Mouse (Mus musculus): ENCODE data around the gene Cldn34b1.
"Not testable (repeated sequence)": the region's sequence is repeated elsewhere in the genome, so short reads cannot be mapped to it uniquely, and the experiment has no call there.

Gene Cldn34b1

GRCm38 (mm10) chrX:154890167-154890566 is at the start of gene Cldn34b1:
Gene Cldn34b1 (minus strand): TSS chrX:154890267.
- CTCF ChIA-PET, result not testable (repeated sequence)

GRCm38 (mm10) chrX:154935887-154936286 is 45.8 kb upstream of the Cldn34b1 start, which contains the start of gene Magea6:
Gene Magea6 (minus strand): TSS chrX:154935987.
- CTCF ChIA-PET, result not testable (repeated sequence)

Data from spleen, embryonic (tissue).